Mouse (Mus musculus) forebrain, embryonic 11.5 days (tissue): ENCODE data around the gene Ptf1a. TPM values are rescaled to one million over a fixed set of nuclear protein-coding genes. Genes with fewer than 3 reads are reported as not detected.

Experiments
- ATAC-seq: fragments of 200-750 bp; cut with Nextera tagmentation; replicated peaks from 2 replicates; pipeline ENCODE4 v1.8.0; 2017; ENCODE audit warnings: moderate TSS enrichment; ENCODE audit not compliant: low FRiP score
- DNase-seq: peaks from one replicate; pipeline ENCODE4 v3.0.0-alpha.2; 2017; ENCODE audit warnings: low spot score
- H3K27ac ChIP-seq: fragments of 300-500 bp; sonication (generic); 2 replicates; pipeline ENCODE4 v1.5.1; 2014; ENCODE audit warnings: low read depth, low read length
- H3K27me3 ChIP-seq: fragments of 300-500 bp; sonication (generic); 2 replicates; pipeline ENCODE4 v1.6.1; 2014; ENCODE audit warnings: mild to moderate bottlenecking, low read length, mixed read lengths; ENCODE audit not compliant: control insufficient read depth, insufficient read depth
- H3K36me3 ChIP-seq: fragments of 300-500 bp; sonication (generic); 2 replicates; pipeline ENCODE4 v1.6.1; 2014; ENCODE audit warnings: mild to moderate bottlenecking, low read length, moderate library complexity, mixed read lengths; ENCODE audit not compliant: control insufficient read depth, insufficient read depth
- H3K4me1 ChIP-seq: fragments of 300-500 bp; sonication (generic); replicated peaks from 2 replicates; pipeline ENCODE4 v1.6.1; 2014; ENCODE audit warnings: low read length, mixed read lengths; ENCODE audit not compliant: control insufficient read depth, insufficient read depth
- H3K4me2 ChIP-seq: fragments of 300-500 bp; sonication (generic); 2 replicates; pipeline ENCODE4 v1.6.1; 2014; ENCODE audit warnings: low read depth, mild to moderate bottlenecking, low read length, moderate library complexity, mixed read lengths; ENCODE audit not compliant: severe bottlenecking
- H3K4me3 ChIP-seq: fragments of 300-500 bp; sonication (generic); 2 replicates; pipeline ENCODE4 v1.5.1; 2014; ENCODE audit warnings: low read depth, low read length
- H3K9ac ChIP-seq: fragments of 300-500 bp; sonication (generic); 2 replicates; pipeline ENCODE4 v1.6.1; 2014; ENCODE audit warnings: low read length
- H3K9me3 ChIP-seq: fragments of 300-500 bp; sonication (generic); 2 replicates; pipeline ENCODE4 v1.6.1; 2016; ENCODE audit warnings: low read length, mixed read lengths; ENCODE audit not compliant: control insufficient read depth
- WGBS: fragments of 180-500 bp; shearing (Covaris S2); extraction: QIAGEN DNeasy Blood & Tissue Kit; methylation state at CpG from one replicate; pipeline ENCODE4 v1.1.7; 2014; 5-methylcytosine and 5-hydroxymethylcytosine counted together
- polyA plus RNA-seq: library from polyadenylated mRNA; unstranded; fragments of >200 nt; fragmentation: Nextera tagmentation; extraction: Ambion mirVana; gene quantifications from 2 replicates; pipeline ENCODE4 v1.2.1, GENCODE M21; 2014

The Ptf1a gene
- polyA plus RNA-seq, 1 experiment from 2014 or later: not detected

GRCm38 (mm10) chr2:19446746-19447145 is 1.3 kb downstream of the Ptf1a start:
- no peaks in the 10 kb centered on the region for H3K36me3 ChIP-seq
- WGBS: 3% methylated on average over 7 of the region's 7 CpGs
- H3K4me2 ChIP-seq: no peak overlapping the region
- no peak for DNase-seq
- no peak overlapping the region for H3K4me3 ChIP-seq
- no peak for ATAC-seq
- H3K4me1 ChIP-seq: peaks cover 15% of the 10 kb centered on the region; the same call in 1 of the 2 replicates
- peaks cover 93% of the 10 kb centered on the region for H3K27me3 ChIP-seq
- no peak overlapping the region for H3K27ac ChIP-seq
- H3K9ac ChIP-seq: no peak overlapping the region
- no peaks in the 10 kb centered on the region for H3K9me3 ChIP-seq

DNA sequence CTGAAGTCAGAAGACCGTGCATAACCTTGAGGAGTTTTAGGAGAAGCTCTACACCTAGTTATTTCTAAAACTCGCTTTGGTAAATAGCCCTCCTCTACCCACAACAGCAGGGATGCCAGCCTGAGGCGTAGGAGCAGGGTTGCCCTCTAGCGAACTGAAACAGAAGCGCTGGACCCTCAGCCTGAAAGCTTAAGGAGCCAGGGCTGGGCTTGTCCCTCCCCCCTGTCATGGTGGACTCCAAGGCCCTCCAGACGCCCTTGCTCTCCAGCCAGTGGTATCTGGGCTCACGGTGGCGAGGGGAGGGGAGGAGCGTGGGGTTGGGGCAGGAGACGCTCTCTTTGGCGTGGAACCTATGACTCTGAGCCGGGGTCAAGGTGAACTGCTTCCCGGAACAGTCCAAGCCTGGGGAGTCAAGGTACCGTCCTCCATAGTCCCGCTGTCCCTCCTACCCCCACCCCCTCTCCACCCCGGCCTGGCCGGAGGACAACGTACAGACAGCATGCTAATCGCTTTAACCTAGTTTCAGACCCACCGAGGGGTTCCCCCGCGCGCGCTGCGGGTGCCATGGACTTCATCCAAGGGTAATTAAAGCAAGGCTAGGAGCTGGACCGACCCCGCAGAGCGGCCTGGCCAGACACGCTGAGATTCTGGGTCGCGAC is 2.7 kb downstream of the Ptf1a start:
- Histone ChIP-seq H3K36me3 (no peaks in the 10 kb centered on the region), H3K27ac (no peak overlapping the region), H3K9me3 (no peaks in the 10 kb centered on the region), H3K4me1 (peaks cover 16% of the 10 kb centered on the region; the same call in 1 of the 2 replicates), H3K9ac (no peak overlapping the region), H3K4me2 (peak overlapping the region; percentile 42), H3K27me3 (peaks cover 95% of the 10 kb centered on the region), H3K4me3 (no peak overlapping the region)
- ATAC-seq (peak; percentile 72), DNase-seq (peak; percentile 71)
- 1% methylated on average over 30 of the region's 31 CpGs for WGBS

DNA sequence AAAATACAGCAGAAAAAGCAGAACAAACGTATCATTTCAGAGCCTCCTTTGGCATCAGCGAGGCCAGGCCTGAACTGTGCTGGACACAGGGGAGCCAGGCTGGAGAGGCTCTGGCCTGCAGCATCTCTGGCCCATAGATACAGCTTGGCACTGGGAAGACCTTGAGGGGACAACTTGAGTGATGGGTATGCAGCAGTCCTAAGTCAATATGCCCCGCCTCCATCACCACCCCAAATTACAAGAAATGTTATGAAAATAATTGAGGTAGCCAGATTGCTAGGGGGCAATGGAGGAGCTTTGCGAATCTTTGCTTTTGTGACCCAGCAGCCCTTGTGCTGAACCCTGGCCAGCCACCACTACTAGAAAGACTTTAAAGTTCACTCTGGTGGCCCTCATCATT is 3.8 kb downstream of the Ptf1a start:
- DNase-seq (no peak), ATAC-seq (no peak)
- Histone ChIP-seq H3K4me3 (no peak overlapping the region), H3K36me3 (no peaks in the 10 kb centered on the region), H3K9me3 (no peaks in the 10 kb centered on the region), H3K4me1 (peaks cover 16% of the 10 kb centered on the region; the same call in 1 of the 2 replicates), H3K27ac (no peak overlapping the region), H3K27me3 (peaks cover 95% of the 10 kb centered on the region), H3K9ac (no peak overlapping the region), H3K4me2 (no peak overlapping the region)
- 17% methylated on average over 4 of the region's 4 CpGs for WGBS

GRCm38 (mm10) chr2:19452531-19453055 is 7.1 kb downstream of the Ptf1a start:
- Histone ChIP-seq H3K27ac (no peak overlapping the region), H3K27me3 (peaks cover 99% of the 10 kb centered on the region), H3K36me3 (no peaks in the 10 kb centered on the region), H3K9ac (no peak overlapping the region), H3K9me3 (no peaks in the 10 kb centered on the region), H3K4me2 (no peak overlapping the region), H3K4me3 (no peak overlapping the region), H3K4me1 (peaks cover 5% of the 10 kb centered on the region; the same call in 1 of the 2 replicates)
- ATAC-seq (no peak), DNase-seq (no peak)
- WGBS: 1% methylated on average over 19 of the region's 19 CpGs

DNA sequence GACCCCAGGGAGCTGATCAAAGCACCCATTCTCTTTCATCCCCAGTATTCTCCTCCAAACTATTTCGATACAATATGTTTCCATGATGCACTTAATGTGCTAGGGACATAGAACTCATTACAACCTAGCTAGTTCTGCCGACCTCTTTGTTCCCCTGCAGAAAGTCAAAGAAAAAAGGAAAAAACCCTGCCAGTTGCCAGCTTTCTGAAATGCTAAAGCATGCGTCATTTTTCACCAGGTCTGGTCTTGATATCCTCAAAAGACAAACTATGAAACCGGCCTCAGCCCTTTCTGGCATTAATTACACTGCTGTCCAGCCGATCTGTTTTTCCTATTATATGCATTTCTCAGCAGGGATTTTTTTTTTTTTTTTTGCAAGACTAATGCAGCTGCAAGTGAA is 9.8 kb downstream of the Ptf1a start:
- Histone ChIP-seq H3K27ac (no peak overlapping the region), H3K9ac (no peak overlapping the region), H3K36me3 (no peaks in the 10 kb centered on the region), H3K4me3 (no peak overlapping the region), H3K4me2 (no peak overlapping the region), H3K9me3 (no peaks in the 10 kb centered on the region), H3K27me3 (peaks cover 81% of the 10 kb centered on the region), H3K4me1 (0 out of 2 replicates have a peak, but pooled peaks cover 1% of the 10 kb centered on the region)
- ATAC-seq: no peak
- no peak for DNase-seq
- WGBS: under 1% methylated on average over 5 of the region's 5 CpGs

GRCm38 (mm10) chr2:19455857-19456482 is 10.5 kb downstream of the Ptf1a start:
- no peak for DNase-seq
- WGBS: 5% methylated on average over 10 of the region's 10 CpGs
- no peak overlapping the region for H3K4me3 ChIP-seq
- no peak overlapping the region for H3K9ac ChIP-seq
- no peak overlapping the region for H3K27ac ChIP-seq
- no peak overlapping the region for H3K4me2 ChIP-seq
- ATAC-seq: peak; percentile 65; the same call in 1 of the 2 replicates
- H3K36me3 ChIP-seq: no peaks in the 10 kb centered on the region
- no peaks in the 10 kb centered on the region for H3K9me3 ChIP-seq
- H3K27me3 ChIP-seq: peaks cover 73% of the 10 kb centered on the region
- H3K4me1 ChIP-seq: 0 out of 2 replicates have a peak, but pooled peaks cover 1% of the 10 kb centered on the region

DNA sequence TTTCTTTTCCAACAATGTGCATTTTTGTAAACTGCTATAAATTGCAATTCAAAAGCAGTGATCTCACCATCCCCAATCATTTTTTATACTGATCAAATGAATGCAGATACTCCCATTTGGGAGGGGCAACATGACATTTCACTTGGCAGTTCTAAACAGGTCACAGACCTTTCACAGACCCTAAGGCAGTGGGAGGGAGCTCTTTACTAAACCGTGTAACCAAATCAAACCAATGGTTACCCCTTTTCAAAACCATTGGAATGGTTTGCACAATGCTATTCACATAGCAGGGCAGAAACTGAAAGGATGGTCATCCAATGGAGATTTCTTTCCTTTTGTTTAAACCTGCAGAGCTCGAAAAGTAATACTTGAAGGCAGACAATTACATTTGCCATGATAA is 13.3 kb downstream of the Ptf1a start:
- H3K9ac ChIP-seq: no peak overlapping the region
- no peak overlapping the region for H3K27ac ChIP-seq
- 14% methylated on average over 2 of the region's 2 CpGs for WGBS
- H3K4me2 ChIP-seq: no peak overlapping the region
- no peaks in the 10 kb centered on the region for H3K9me3 ChIP-seq
- no peaks in the 10 kb centered on the region for H3K4me1 ChIP-seq
- no peak for DNase-seq
- H3K4me3 ChIP-seq: no peak overlapping the region
- peaks cover 45% of the 10 kb centered on the region for H3K27me3 ChIP-seq
- no peaks in the 10 kb centered on the region for H3K36me3 ChIP-seq
- ATAC-seq: no peak

DNA sequence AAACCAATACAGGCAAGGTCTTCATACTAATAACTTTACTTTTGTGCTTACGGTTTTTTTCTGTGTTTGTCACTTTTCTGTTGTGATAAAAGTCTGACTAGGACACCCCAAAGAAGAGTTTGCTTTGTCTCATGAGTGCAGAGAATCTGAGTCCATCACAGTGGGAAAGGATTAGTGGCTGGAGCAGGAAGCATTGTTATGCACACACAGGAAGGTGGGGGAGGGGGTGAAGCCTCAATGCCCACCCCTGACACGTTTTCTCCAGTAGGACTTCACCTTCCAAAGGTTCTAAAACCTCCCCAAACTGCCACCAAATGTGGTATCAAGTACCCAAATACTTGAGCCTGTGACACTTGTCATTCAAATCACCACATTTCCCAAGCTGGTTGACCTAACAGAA is 16.5 kb downstream of the Ptf1a start:
- no peak overlapping the region for H3K9ac ChIP-seq
- no peak overlapping the region for H3K4me3 ChIP-seq
- H3K4me2 ChIP-seq: no peak overlapping the region
- 43% methylated on average over 2 of the region's 2 CpGs for WGBS
- H3K27ac ChIP-seq: no peak overlapping the region
- no peaks in the 10 kb centered on the region for H3K4me1 ChIP-seq
- peaks cover 13% of the 10 kb centered on the region for H3K27me3 ChIP-seq
- ATAC-seq (no peak), DNase-seq (no peak)
- H3K9me3 ChIP-seq: no peaks in the 10 kb centered on the region
- no peaks in the 10 kb centered on the region for H3K36me3 ChIP-seq
